ENCODE assay signal across 8 mouse cellular contexts in the genomic region with DNA sequence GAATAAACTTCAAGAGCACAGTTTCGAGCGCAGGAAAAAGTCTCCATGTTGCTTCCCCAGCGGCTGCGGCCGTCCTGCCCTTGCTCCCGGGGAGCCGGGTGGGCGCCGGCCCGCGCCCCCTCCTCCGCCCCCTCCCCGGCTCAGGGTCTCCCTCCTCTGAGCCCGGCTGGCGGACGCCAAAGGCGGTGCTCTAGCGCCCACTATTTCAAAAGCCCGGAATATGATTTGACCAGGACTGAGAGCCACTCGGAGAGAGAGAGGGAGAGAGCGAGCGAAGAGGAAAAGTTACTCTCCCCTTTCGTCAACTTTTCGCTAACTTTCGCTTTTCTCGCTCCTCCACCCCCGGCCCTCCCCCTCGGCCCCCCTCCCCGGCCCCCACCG. TPM values are rescaled to one million over a fixed set of nuclear protein-coding genes. Genes with fewer than 3 reads are reported as not detected.
DNase-seq lines count a peak whose midpoint lies in the region; ATAC-seq and TF ChIP-seq lines count a peak whose summit lies in the region.
"Had no signal": no experiment of that assay in that cellular context is flagged by ENCODE, and none has a peak within 500 bp of the region (broad histone marks: within the 10 kb centered on the region; RNA-seq: fewer than 3 reads in every experiment).

No protein-coding gene starts in this region.

- peak overlapping the region; percentile 42 for H3K4me3 ChIP-seq in hindbrain, embryonic 15.5 days
- H3K4me3 ChIP-seq in liver, embryonic 14.5 days (ENCODE audit: insufficient read depth in 1 of 2, low read depth in 2 of 2, low read length in 2 of 2) = peak overlapping the region; percentile 37 to 43

- H3K9ac ChIP-seq in hindbrain, embryonic 15.5 days = peak overlapping the region; percentile 44
- peak overlapping the region; percentile 2 for H3K9ac ChIP-seq in liver, embryonic 14.5 days (replicated peaks)

- peaks cover 75% of the 10 kb centered on the region for H3K27me3 ChIP-seq in hindbrain, embryonic 15.5 days
- H3K27me3 ChIP-seq in liver, embryonic 14.5 days (ENCODE audit: control insufficient read depth, insufficient read depth, low read length) = peaks cover 91% of the 10 kb centered on the region

- no peaks in the 10 kb centered on the region for H3K9me3 ChIP-seq in hindbrain, embryonic 15.5 days
- no peaks in the 10 kb centered on the region for H3K9me3 ChIP-seq in liver, embryonic 14.5 days (ENCODE audit: control insufficient read depth, low read length)

- peak overlapping the region; percentile 60 for H3K4me2 ChIP-seq in hindbrain, embryonic 15.5 days
- H3K4me2 ChIP-seq in liver, embryonic 14.5 days (ENCODE audit: low read depth) = peak overlapping the region; percentile 61

- WGBS in hindbrain, embryonic 15.5 days = under 1% methylated on average over 24 of the region's 30 CpGs
- WGBS in liver, embryonic 14.5 days (ENCODE audit: insufficient replicate concordance) = 1% methylated on average over 30 of the region's 30 CpGs

- H3K4me1 ChIP-seq in hindbrain, embryonic 15.5 days (replicated peaks) = peaks cover 32% of the 10 kb centered on the region
- no peaks in the 10 kb centered on the region for H3K4me1 ChIP-seq in liver, embryonic 14.5 days (replicated peaks; ENCODE audit: control insufficient read depth in 2 of 2, insufficient read depth in 2 of 2, low read length in 1 of 2)

- peak; percentile 25 for DNase-seq in ovary, postnatal 14 days (ENCODE audit: low spot score)
- no peak for DNase-seq in ovary, adult 18-20 months (ENCODE audit: low spot score)
- peak; percentile 35 for DNase-seq in fibroblast of lung, adult 2 months (ENCODE audit: low read depth)
- DNase-seq in liver, embryonic 14.5 days (ENCODE audit: low read depth in 3 of 3, low spot score in 3 of 3) = no peak
- DNase-seq in retina, embryonic 14.5 days (ENCODE audit: low spot score) = peak; percentile 78
- no peak for DNase-seq in left cerebral cortex, adult 18-20 months (ENCODE audit: low spot score in 2 of 2)

- TF ChIP-seq CTCF in liver, embryonic 14.5 days (IDR thresholded peaks at IDR 0.05; ENCODE audit: low read depth) = peak; percentile 12; the same call in 1 of the 2 replicates

- H3K36me3 ChIP-seq in hindbrain, embryonic 15.5 days = no peaks in the 10 kb centered on the region
- H3K36me3 ChIP-seq in liver, embryonic 14.5 days (replicated peaks; ENCODE audit: control insufficient read depth, insufficient read depth, low read depth) = no peaks in the 10 kb centered on the region

- peak overlapping the region; percentile 79 for H3K27ac ChIP-seq in hindbrain, embryonic 15.5 days (replicated peaks)
- H3K27ac ChIP-seq in liver, embryonic 14.5 days = no peak overlapping the region

- peak; percentile 60 for ATAC-seq in hindbrain, embryonic 15.5 days (ENCODE audit: low FRiP score, low read depth)
- peak; percentile 25; the same call in 1 of the 2 replicates for ATAC-seq in liver, embryonic 14.5 days (ENCODE audit: insufficient read depth)

- TF ChIP-seq EP300 in liver, embryonic 14.5 days (IDR thresholded peaks at IDR 0.05; ENCODE audit: low read depth) = no peak

RNA-seq across cellular contexts. Expression of gene Prdm16, which starts 0.6 kb away (rescaled TPM):
- polyA plus RNA-seq in hindbrain, embryonic 15.5 days (2015; fragmentation: Nextera tagmentation; extraction: Ambion mirVana) = 14.0 and 16.2 TPM in 2 replicates
- polyA plus RNA-seq in liver, embryonic 14.5 days (2012; rRNA removed) = 0.69 and 0.70 TPM in 2 replicates
- 0.86 and 1.6 TPM in 2 replicates for polyA plus RNA-seq in liver, embryonic 14.5 days (2014; fragmentation: Nextera tagmentation; extraction: Ambion mirVana)
- 1 to 10 TPM; 8.3 to 8.8 TPM for total RNA-seq in left cerebral cortex, adult 18-20 months (2021)

RNA-seq across cellular contexts. Expression of gene Actrt2, which starts 31.6 kb away (rescaled TPM):
- polyA plus RNA-seq in hindbrain, embryonic 15.5 days (2015; fragmentation: Nextera tagmentation; extraction: Ambion mirVana) = not detected in 2 replicates
- polyA plus RNA-seq in liver, embryonic 14.5 days (2012; rRNA removed) = not detected in 2 replicates
- polyA plus RNA-seq in liver, embryonic 14.5 days (2014; fragmentation: Nextera tagmentation; extraction: Ambion mirVana) = not detected in 2 replicates
- not detected for total RNA-seq in left cerebral cortex, adult 18-20 months (2021)
- total RNA-seq: neutrophil, adult 5-6 weeks had no signal

Comparison
In these comparisons a context has a peak if more than half of its experiments do, and no peak if none do; other contexts are left out.
1. DNase-seq: peak in ovary, postnatal 14 days (single experiment), fibroblast of lung, adult 2 months (single experiment) and retina, embryonic 14.5 days (single experiment); none in ovary, adult 18-20 months (single experiment), liver, embryonic 14.5 days (0 of 3) and left cerebral cortex, adult 18-20 months (0 of 2).